Mouse (Mus musculus): ENCODE results near the gene Acat2. TPM values are rescaled to one million over a fixed set of nuclear protein-coding genes. Genes with fewer than 3 reads are reported as not detected.
"Not testable (repeated sequence)": the region's sequence is repeated elsewhere in the genome, so short reads cannot be mapped to it uniquely, and the experiment has no call there.

Acat2 gene
- total RNA-seq, 2 experiments from 2014 or later: 3.0 to 3.1 TPM

- no peak for DNase-seq (ENCODE audit: low spot score)
These were observed 2.9 kb upstream of the Acat2 start for GRCm38 (mm10) chr17:12963476-12963875.

GRCm38 (mm10) chr17:12959377-12959776 is 1.2 kb downstream of the Acat2 start:
- not testable (repeated sequence) for DNase-seq (ENCODE audit: low spot score)

DNA sequence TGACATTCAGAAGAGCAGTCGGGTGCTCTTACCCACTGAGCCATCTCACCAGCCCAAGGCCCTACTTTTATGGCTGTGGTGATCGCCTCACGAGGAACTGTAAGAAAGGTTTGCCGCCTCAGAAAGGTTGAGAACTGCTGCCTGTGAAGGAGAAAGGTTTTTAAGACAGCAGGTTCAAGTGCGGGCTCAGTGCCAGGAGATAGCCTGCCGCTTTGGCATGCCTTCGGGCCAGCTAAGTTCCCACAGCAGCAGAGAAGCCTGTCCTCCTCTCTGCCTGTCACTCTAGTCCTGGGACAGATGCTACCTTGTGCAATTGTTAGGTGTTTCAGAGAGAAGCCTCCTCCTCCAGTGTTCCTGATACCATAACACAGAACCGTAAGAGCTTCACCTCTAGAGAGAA is 3.9 kb downstream of the Acat2 start:
- no peak for DNase-seq (ENCODE audit: low spot score)

DNA sequence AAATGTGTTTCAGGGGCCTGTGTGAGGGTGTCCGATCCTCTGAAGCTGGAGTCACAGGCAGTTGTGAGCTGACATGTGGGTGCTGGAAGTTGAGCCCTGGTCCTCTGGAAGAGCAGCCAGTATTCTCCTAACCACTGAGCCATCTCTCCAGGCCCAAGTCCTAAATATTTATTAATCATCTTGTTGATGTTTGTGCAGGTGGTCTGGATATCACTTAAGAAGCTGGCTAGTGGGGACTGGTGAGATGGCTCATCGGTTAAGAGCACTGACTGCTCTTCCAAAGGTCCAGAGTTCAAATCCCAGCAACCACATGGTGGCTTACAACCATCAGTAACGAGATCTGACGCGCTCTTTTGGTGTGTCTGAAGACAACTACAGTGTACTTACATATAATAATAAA is 10.9 kb downstream of the Acat2 start:
- DNase-seq (ENCODE audit: low spot score): no peak

DNA sequence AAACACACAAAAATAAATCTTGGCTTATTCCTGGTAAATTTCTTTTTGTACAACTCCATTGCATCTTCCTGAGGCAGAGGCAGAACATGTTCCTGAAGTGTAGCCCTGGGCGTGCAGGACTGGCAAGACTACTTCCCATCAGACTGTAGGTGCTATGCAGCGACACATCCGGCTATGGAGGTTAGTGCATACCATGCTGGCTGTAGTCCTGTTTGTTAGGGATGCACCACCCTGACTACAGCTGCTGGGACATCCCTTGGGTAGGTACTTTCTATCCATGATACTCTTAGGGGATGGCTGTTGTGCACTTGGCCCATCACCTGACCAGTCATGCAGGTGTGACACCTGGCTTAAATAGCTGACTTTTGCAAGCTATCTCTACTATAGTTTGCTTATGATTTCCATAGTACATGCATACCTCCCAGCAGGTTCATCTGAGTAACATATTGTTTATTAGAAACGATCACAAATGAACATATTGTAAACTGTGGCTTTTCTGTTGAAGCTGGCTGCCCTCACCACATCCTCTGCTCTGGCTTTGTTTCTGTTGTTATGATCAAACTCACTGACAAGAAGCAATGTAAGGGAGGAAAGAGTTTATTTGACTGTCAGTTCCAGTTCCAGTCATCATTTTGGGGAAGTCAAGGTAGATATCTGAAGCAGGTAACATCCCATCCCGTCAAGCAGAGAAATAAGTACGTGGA is 17.9 kb downstream of the Acat2 start:
- no peak for DNase-seq (ENCODE audit: low spot score)

GRCm38 (mm10) chr17:12941543-12942260 is 18.8 kb downstream of the Acat2 start:
- no peak for DNase-seq (ENCODE audit: low spot score)

GRCm38 (mm10) chr17:12940151-12940805 is 20.3 kb downstream of the Acat2 start, which contains the start of gene Acat3:
Gene Acat3 (minus strand): TSS chr17:12940600.
- no peak for DNase-seq (ENCODE audit: low spot score)

GRCm38 (mm10) chr17:12939377-12940148 is 21.0 kb downstream of the Acat2 start:
- not testable (repeated sequence) for DNase-seq (ENCODE audit: low spot score)

GRCm38 (mm10) chr17:12938077-12938476 is 22.5 kb downstream of the Acat2 start:
- DNase-seq (ENCODE audit: low spot score): no peak

DNA sequence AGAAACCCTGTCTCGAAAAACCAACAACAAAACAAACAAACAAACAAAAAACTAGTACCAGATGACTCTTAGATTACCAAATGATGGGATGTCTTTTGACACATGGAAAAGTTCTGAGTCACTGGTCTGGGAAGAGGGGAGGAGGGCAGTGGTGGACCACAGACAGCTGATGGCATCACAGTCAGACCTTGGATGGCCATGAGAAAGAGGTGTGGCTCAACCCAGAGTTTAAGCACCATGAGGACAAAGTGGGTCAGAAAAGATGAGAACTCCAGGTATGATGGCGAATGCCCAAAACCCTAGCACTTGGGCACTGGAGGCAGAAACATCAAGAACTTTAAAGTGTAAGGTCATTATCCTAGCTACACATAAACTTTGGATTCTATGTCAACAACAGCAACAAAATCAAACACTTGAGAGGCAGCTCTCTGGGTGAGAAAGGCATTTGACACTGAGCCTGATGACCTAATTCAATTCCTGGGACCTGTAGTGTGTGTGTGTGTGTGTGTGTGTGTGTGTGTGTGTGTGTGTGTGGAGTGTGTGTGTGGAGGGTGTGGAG is 23.1 kb downstream of the Acat2 start:
- DNase-seq (ENCODE audit: low spot score): no peak

DNA sequence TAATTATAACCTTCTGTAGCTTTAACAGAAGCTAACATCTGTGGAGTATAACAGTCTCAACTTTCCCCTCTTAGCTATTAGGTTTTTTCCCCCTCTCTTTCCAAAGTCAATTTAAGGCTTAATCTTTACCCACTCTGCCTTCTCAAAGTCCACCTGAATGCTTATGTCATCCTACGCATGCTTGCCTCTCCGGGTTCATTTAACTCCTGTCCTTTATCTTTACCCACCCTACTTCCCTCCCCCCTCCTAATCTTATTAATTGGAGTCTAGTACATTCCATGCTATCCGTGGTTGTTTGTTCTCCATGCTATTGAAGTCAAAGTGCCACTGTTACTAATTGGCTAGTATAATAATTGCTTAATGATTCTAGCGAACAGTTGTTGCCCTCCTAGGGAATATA is 24.8 kb downstream of the Acat2 start:
- DNase-seq (ENCODE audit: low spot score): no peak

DNA sequence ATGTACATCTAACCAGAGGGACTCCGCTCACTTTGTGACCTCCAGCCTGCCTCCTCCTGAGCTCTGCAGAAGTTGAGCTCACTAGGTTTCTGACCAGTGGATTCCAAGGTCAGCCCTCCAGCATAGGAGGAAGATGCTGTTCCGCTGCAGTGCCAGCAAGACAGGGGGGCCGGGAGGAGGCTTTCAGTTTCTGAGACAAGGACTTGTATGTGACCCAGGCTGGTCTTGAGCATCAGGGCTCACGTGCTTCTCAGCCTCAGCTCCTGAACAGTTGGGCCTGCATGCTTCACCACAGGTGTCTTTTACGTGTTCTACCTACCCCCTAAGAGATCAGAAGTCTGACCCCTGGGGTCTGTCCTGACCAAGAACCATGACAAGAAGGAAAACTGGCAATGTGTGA is 29.0 kb downstream of the Acat2 start:
- not testable (repeated sequence) for DNase-seq (ENCODE audit: low spot score)

- DNase-seq (ENCODE audit: low spot score): no peak
These were observed 34.8 kb downstream of the Acat2 start for GRCm38 (mm10) chr17:12925703-12926180.

DNA sequence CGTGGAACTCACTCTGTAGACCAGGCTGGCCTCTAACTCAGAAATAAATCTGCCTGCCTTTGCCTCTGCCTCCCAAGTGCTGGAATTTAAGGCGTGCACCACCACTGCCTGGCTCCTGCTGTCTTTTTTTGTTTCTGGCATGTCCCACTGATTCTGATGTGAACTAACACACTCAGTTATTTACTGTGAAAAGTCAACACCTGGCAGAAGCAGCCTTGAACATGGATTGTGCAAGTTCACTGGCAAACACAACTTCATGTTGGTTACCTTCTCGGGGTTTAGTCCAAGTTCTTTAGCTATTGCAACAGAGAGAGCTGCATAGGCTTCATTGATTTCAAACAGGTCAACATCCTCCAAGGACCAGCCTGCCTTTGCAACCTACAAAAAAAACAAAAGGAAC is 35.5 kb downstream of the Acat2 start:
- DNase-seq (ENCODE audit: low spot score): no peak

DNA sequence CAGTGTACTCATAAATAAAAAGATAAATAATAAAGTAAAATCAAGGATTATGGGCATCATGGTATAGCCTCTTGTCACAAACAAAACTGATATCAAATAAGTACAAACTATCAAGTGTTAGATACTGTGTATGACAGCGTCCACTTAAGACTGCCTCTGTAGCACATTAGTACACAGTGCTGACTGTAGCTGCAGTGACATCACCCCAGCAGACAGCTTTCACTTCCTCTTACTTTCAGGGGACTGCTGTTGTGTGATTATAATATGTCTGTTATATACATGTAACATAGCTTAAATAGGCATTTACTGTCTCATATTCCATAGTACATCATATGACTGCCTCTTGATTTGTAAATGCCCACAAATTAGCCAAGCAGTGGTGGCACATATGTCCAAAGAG is 39.5 kb downstream of the Acat2 start:
- no peak for DNase-seq (ENCODE audit: low spot score)

DNA sequence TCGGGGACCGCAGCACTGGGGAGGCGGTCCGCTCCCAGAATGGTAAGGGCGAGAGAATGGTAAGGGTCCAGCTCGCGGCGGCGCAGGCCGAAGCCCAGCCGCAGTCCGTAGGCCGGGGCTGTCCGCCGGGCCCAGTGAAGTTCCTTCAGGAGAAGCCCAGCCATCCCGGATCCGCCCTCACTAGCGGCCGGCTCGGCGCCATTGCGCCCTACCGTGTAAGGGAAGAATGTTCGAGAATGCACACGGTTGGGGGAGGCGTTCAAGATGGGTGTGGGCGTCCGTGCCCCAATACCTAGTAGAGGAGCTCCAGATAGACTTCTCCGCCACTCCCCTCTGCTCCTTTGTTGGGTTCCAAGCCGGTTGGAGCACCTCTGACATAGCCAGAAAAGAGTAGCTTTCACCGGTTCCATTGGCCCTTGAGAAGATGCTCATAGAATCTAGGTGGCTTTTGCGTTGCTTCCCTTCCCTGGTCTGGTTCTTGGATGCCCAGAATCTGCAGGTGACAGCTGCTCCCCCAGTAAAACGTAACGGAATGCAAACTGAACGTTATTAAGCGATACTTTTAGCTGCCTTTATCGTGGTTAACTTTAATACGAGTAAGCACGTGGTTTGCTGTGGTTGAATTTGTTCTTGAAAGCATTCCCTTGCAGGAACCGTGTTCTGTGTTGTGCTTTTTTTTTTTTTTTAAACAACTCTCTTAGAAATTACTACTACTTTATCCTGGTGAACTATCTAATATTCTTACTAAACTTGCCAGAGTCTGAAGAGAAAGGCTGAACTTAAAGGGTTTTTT is 43.8 kb downstream of the Acat2 start:
- no peak for DNase-seq (ENCODE audit: low spot score)

DNA sequence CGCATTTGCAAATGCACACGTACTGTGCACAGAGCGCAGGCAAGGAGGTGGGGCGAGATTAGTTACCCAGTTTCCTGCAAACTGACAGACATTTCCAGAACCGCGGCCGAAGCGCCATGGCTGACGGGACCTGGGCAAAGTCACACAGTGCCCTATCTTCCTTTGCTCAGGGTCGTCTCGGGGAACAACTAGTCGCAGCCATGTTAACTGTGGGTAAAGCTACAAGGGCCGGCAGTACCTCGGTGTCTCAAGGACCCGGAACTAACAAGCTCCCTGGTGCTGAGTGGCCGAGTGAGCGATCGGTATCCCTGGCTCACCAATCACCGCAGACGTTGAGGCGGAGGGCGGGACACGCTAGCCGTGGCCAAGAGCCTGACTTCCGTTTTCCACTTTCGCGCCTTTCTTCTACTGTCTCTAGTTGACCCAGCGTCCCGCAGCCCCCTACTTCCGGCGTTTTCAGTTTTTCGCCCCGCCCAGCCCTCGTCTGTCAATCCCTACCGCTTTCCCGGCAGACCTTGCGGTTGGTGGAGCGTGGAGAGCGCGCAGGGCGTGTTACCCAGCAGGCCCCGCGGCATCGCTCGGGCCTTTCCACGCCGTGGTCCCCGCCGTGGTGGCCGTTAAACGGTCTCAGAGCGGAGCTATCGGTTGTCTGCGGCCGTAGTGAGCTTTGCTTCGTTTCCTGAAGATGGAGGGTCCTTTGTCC is 44.5 kb downstream of the Acat2 start, which contains the start of gene Mrpl18:
TSS of gene Mrpl18 (minus strand) at position 465 of the 703 bp plus-strand sequence.
- peak; percentile 99 for DNase-seq (ENCODE audit: low spot score)

DNA sequence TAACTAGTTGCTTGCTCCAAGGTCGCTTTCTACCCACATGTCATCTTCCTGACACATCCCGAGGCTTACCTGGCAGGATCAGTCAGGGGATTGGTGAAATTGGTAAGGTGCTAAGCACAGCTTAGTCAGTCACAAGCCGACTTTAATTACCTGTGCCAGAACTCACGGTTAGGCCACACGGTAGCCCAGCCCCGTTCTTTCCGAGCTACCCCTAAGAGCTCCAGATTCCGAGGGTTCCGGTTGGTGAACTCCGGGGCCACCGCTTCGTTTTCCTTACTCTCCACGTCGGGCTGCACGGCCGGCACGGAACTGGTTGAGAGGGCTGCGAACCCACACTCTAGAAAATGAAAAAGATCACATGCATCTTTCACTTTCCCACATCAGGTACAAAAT is 45.1 kb downstream of the Acat2 start, which contains the start of gene Tcp1:
TSS of gene Tcp1 (plus strand) at position 214 of the 393 bp plus-strand sequence.
- DNase-seq (ENCODE audit: low spot score): peak; percentile 7

DNA sequence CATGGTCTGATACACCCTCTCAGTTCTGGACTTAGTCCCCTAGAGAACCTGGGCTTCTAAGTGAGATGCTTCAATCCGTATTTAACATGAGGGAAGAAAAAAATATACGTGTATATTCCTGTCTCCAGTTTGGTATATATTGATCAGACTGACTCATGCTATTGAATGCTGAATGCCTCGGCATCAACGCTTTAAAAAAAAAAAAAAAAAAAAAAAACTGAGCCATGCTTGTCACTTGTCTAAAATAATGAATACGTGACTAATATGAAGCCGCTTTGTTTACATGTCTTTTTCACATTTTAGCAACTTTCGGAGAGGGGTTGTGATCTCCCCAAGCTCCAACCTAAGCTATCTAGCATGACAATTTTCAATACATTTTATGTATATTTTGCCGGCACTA is 50.2 kb downstream of the Acat2 start:
- no peak for DNase-seq (ENCODE audit: low spot score)

Measured in gastrocnemius, adult 18-20 months (tissue).